Mouse (Mus musculus) neural tube, embryonic 11.5 days (tissue): ENCODE data around the gene Id2. TPM values are rescaled to one million over a fixed set of nuclear protein-coding genes. Genes with fewer than 3 reads are reported as not detected.

Experiments
- ATAC-seq: fragments of 200-750 bp; cut with Nextera tagmentation; 2 replicates; pipeline ENCODE4 v1.8.0; 2017; ENCODE audit warnings: moderate number of reproducible peaks, mild to moderate bottlenecking, moderate TSS enrichment, moderate library complexity; ENCODE audit not compliant: insufficient read depth, low FRiP score, low TSS enrichment
- DNase-seq: peaks from one replicate; pipeline ENCODE4 v3.0.0-alpha.2; 2015; ENCODE audit warnings: low spot score
- H3K27ac ChIP-seq: fragments of 300-500 bp; sonication (generic); 2 replicates; pipeline ENCODE4 v1.5.1; 2014; ENCODE audit warnings: low read depth, mild to moderate bottlenecking, low read length
- H3K27me3 ChIP-seq: fragments of 300-500 bp; sonication (generic); 2 replicates; pipeline ENCODE4 v1.6.1; 2014; ENCODE audit warnings: mild to moderate bottlenecking, low read length, mixed read lengths; ENCODE audit not compliant: control insufficient read depth, insufficient read depth
- H3K36me3 ChIP-seq: fragments of 300-500 bp; sonication (generic); 2 replicates; pipeline ENCODE4 v1.6.1; 2014; ENCODE audit warnings: mild to moderate bottlenecking, low read length, moderate library complexity, mixed read lengths; ENCODE audit not compliant: control insufficient read depth, insufficient read depth
- H3K4me1 ChIP-seq: fragments of 300-500 bp; sonication (generic); 2 replicates; pipeline ENCODE4 v1.6.1; 2014; ENCODE audit warnings: low read length, mixed read lengths; ENCODE audit not compliant: control insufficient read depth, insufficient read depth
- H3K4me2 ChIP-seq: fragments of 300-500 bp; sonication (generic); 2 replicates; pipeline ENCODE4 v1.6.1; 2014; ENCODE audit warnings: low read depth, mild to moderate bottlenecking, moderate library complexity
- H3K4me3 ChIP-seq: fragments of 300-500 bp; sonication (generic); 2 replicates; pipeline ENCODE4 v1.5.1; 2014; ENCODE audit warnings: low read depth, low read length
- H3K9ac ChIP-seq: fragments of 300-500 bp; sonication (generic); 2 replicates; pipeline ENCODE4 v1.6.1; 2014; ENCODE audit warnings: mild to moderate bottlenecking, low read length
- H3K9me3 ChIP-seq: fragments of 300-500 bp; sonication (generic); 2 replicates; pipeline ENCODE4 v1.6.1; 2016; ENCODE audit warnings: low read length; ENCODE audit not compliant: control insufficient read depth
- WGBS: fragments of 180-500 bp; shearing (Covaris S2); extraction: QIAGEN DNeasy Blood & Tissue Kit; methylation state at CpG from one replicate; pipeline ENCODE4 v1.1.7; 2014; 5-methylcytosine and 5-hydroxymethylcytosine counted together
- polyA plus RNA-seq: library from polyadenylated mRNA; unstranded; fragments of >200 nt; fragmentation: Nextera tagmentation; extraction: Ambion mirVana; gene quantifications from 2 replicates; pipeline ENCODE4 v1.2.1, GENCODE M21; 2014

The Id2 gene
- polyA plus RNA-seq, 1 experiment from 2014 or later: 311 TPM

DNA sequence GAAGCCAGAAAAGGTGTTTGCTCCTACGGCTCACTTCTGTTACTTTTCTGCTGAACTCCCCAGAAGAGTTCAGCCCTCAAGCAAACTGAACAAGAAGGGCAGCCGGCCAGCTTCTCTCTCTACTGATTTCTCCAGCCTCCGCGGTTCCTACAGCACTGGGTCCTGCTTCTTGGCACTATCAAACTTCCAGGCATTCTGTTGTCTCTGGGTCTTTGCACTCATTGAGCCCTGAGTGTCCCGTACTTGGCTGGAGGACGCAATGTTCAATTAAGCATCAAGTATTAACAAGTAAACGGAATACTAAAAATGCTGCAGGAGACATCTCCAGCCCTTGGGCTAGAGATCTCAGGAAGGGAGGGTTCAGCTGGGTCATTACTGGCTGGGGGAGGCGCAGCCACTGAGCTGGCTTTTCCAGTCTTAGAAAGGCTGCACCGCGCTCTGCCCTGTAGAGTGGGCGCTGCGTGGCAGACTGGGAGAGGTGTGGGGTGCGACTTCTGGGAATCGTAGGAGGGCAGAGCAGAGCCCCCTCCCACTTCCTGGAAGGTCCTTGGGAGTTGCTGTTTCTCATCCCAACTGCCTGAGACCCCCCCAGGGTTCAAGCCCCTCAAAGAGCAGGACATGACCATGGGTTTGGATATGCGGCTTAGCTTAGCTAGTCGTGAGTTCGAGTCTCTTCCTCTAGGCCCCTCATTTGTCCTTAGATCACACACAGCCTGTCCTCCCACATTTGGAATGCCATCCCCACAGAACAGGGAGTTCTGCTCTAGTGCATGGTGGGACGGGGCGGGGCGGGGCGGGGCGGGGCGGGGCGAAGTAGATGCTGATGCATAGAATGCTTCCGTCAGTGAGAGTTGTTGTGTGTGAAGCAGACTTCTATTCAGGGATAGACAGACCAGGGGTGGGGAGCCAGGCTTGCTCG, 13.4 kb downstream of the Id2 start:
- Histone ChIP-seq H3K27me3 (no peaks in the 10 kb centered on the region), H3K4me3 (no peak overlapping the region), H3K4me2 (peak overlapping the region; percentile 16; the same call in 1 of the 2 replicates), H3K27ac (no peak overlapping the region), H3K4me1 (no peaks in the 10 kb centered on the region), H3K36me3 (no peaks in the 10 kb centered on the region), H3K9me3 (no peaks in the 10 kb centered on the region), H3K9ac (no peak overlapping the region)
- no peak for DNase-seq
- 46% methylated on average over 26 of the region's 26 CpGs for WGBS
- ATAC-seq: no peak

DNA sequence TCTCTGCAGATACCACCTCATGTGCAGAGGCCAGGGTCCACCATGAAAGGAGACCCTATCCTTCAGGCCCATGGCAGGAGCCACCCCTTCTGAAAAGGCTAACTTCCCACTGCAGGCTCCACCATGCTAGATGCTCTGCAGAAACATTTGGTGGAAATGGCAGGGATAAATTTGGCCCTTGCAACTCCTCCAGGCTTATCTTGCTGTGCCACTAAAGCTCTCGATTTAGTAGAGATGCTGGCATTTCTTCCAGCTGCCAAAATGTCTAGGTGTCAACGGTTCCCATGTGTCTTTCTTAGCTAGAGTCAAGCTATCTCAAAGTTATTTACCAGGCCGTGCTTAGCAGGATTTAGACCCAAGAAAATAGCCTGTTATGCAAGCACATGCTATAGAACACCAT, 22.6 kb downstream of the Id2 start:
- no peaks in the 10 kb centered on the region for H3K4me1 ChIP-seq
- no peaks in the 10 kb centered on the region for H3K36me3 ChIP-seq
- 88% methylated on average over 3 of the region's 3 CpGs for WGBS
- no peak overlapping the region for H3K9ac ChIP-seq
- H3K9me3 ChIP-seq: no peaks in the 10 kb centered on the region
- ATAC-seq (no peak), DNase-seq (no peak)
- H3K4me2 ChIP-seq: no peak overlapping the region
- no peaks in the 10 kb centered on the region for H3K27me3 ChIP-seq
- H3K27ac ChIP-seq: no peak overlapping the region
- no peak overlapping the region for H3K4me3 ChIP-seq

DNA sequence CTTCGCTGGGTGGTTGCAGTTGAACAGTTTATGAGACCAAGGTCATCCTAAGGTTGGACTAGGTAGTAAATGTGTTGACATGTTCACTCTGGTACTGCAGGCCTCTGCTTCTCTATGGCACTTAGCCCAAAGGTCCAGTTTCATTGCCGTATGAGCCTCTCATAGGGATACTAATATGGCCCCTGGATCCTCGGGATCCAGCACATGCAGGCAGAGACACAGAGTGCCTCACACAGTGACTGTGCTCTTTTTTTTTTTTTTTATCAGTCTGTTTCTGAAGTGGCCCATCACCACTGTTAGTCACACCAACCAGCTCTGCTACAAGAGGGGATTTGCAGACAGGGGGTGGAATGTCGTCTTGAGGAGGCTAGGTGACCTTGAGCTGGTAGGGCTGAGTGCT, 23.6 kb downstream of the Id2 start:
- 88% methylated on average over 4 of the region's 4 CpGs for WGBS
- ATAC-seq: no peak

DNA sequence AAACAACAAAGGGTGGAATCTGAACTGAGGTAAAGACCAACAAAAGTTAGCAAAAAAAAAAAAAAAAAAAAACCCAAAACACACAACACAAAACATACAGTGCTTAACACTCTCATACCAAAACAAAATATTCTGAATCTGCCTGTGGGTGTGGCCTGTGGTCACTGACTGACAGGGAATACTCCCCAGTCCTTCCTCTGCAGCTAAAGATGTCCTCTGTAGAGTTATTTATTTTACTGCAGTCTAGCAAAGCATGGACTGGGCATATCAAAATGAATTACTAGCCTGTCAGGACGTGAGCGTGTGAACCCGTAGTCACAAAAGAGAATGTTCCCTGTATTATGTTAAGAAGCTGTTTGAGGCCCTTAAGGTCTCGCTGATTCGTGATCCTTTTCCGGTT, 34.7 kb downstream of the Id2 start:
- DNase-seq: no peak
- Histone ChIP-seq H3K9ac (no peak overlapping the region), H3K9me3 (no peaks in the 10 kb centered on the region), H3K4me2 (no peak overlapping the region), H3K27ac (no peak overlapping the region), H3K4me1 (no peaks in the 10 kb centered on the region), H3K4me3 (no peak overlapping the region), H3K27me3 (no peaks in the 10 kb centered on the region), H3K36me3 (no peaks in the 10 kb centered on the region)
- 62% methylated on average over 6 of the region's 6 CpGs for WGBS
- ATAC-seq: no peak

More for the DNA sequence above, 23.6 kb downstream of the Id2 start:
- no peaks in the 10 kb centered on the region for H3K36me3 ChIP-seq
- H3K27me3 ChIP-seq: no peaks in the 10 kb centered on the region
- H3K4me3 ChIP-seq: no peak overlapping the region
- H3K4me1 ChIP-seq: no peaks in the 10 kb centered on the region
- H3K9me3 ChIP-seq: no peaks in the 10 kb centered on the region
- no peak for DNase-seq
- no peak overlapping the region for H3K27ac ChIP-seq
- no peak overlapping the region for H3K4me2 ChIP-seq
- H3K9ac ChIP-seq: no peak overlapping the region

DNA sequence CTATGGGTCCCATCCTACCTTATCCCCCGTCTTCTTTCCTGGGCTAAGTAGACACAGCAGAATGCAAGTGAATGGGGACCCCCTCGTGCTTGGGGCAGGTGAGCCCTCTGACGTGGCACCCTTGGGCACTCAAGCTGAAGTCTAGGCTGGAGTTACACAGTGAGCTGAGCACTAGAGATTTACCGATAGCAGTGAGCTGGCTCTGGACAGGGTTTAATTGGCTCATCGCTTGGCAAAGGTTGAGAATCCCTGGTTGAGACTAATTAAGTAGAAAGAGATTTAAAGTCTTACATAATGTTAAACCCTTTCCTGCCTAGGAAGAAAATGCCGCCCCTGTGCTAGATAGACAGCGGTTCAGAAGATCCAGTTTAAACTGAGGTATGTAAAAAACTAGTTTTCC, 36.0 kb downstream of the Id2 start:
- H3K4me3 ChIP-seq: no peak overlapping the region
- DNase-seq: no peak
- no peak for ATAC-seq
- H3K9ac ChIP-seq: no peak overlapping the region
- no peak overlapping the region for H3K27ac ChIP-seq
- H3K4me2 ChIP-seq: no peak overlapping the region
- H3K27me3 ChIP-seq: no peaks in the 10 kb centered on the region
- peaks cover 4% of the 10 kb centered on the region; the same call in 1 of the 2 replicates for H3K36me3 ChIP-seq
- H3K4me1 ChIP-seq: no peaks in the 10 kb centered on the region
- no peaks in the 10 kb centered on the region for H3K9me3 ChIP-seq
- WGBS: 87% methylated on average over 7 of the region's 7 CpGs

DNA sequence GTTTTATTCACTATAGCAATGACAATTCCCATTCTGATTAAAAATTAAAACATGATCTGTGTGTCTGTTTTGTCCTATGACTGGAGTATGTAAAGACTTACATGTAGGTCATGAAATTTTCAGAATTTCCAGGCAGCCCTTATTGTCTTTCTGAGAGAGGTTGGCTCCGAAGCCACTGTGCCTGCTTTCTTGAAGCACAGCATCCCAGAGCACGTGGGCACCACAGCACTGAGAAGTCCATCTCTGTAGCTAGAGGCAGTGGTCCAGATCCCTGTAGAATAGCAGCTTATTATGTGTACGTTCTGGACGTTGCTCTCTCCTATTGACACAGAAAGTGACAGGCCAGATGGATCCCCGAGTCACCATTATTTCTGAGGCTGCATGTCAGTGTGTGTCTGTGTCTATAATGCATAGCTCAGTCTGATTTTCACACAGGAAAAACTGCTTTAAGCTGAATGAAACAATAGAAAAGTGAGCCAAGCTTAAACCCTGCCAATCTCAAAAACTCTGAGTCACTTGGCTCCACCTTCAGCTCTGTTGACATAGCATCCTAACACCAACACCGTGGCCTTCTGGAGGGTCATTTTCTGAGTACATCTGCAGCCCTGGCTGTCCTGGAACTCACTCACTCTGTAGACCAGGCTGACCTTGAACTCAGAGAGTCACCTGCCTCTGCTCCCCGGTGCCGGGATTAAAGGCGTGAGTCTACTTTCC, 37.3 kb downstream of the Id2 start:
- Histone ChIP-seq H3K4me2 (no peak overlapping the region), H3K27ac (no peak overlapping the region), H3K4me3 (no peak overlapping the region), H3K9ac (no peak overlapping the region), H3K27me3 (no peaks in the 10 kb centered on the region), H3K4me1 (no peaks in the 10 kb centered on the region), H3K9me3 (no peaks in the 10 kb centered on the region), H3K36me3 (peaks cover 4% of the 10 kb centered on the region; the same call in 1 of the 2 replicates)
- no peak for DNase-seq
- 84% methylated on average over 9 of the region's 9 CpGs for WGBS
- no peak for ATAC-seq

DNA sequence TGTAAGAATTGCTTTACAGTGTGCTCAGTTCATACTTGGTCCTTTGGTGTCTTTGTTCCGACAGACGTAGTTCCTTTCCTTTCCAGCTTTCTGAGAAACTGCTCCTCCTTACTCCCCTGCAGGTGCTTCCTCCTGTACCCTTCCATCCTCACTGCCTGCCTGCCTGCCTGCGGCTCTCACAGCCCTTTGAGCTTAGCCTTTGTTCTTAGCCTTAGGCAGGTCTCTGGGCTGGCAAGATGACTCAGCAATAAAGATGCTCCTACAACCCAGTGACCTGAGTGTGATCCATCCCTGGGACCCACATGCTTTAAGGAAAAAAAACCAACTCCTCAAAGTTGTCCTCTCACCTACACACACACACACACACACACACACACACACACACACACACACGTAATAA, 42.0 kb downstream of the Id2 start:
- Histone ChIP-seq H3K9me3 (no peaks in the 10 kb centered on the region), H3K9ac (no peak overlapping the region), H3K27ac (no peak overlapping the region), H3K36me3 (peaks cover 4% of the 10 kb centered on the region; the same call in 1 of the 2 replicates), H3K4me3 (no peak overlapping the region), H3K27me3 (no peaks in the 10 kb centered on the region), H3K4me2 (no peak overlapping the region), H3K4me1 (no peaks in the 10 kb centered on the region)
- DNase-seq: no peak
- no peak for ATAC-seq
- WGBS: 58% methylated on average over 4 of the region's 4 CpGs

DNA sequence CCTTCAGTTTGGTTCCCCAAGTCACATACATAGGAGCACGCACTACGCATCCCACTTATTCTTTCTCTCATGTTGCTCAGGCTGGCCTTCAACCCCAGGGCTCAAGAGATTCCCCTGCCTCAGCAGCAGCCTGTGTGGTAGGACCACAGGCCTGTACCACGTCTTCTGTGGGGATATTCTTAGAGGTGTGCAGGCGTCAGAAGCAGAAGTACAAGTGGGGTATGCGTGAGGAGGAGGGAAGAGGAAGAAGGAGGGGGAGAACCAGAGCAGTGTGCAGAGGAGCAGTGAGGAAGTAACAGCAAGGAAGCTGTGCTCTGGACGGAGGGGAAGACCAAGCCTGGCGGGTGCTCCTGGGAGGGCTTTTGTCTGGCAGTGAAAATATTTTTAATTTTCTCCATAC, 42.4 kb downstream of the Id2 start:
- H3K36me3 ChIP-seq: peaks cover 4% of the 10 kb centered on the region; the same call in 1 of the 2 replicates
- 85% methylated on average over 7 of the region's 7 CpGs for WGBS

More for the DNA sequence above, 42.4 kb downstream of the Id2 start:
- H3K27ac ChIP-seq: no peak overlapping the region
- H3K4me3 ChIP-seq: no peak overlapping the region
- H3K9ac ChIP-seq: no peak overlapping the region
- H3K4me2 ChIP-seq: no peak overlapping the region
- H3K4me1 ChIP-seq: no peaks in the 10 kb centered on the region
- ATAC-seq (no peak), DNase-seq (no peak)
- H3K27me3 ChIP-seq: no peaks in the 10 kb centered on the region
- no peaks in the 10 kb centered on the region for H3K9me3 ChIP-seq
